20 mouse cellular contexts compared by ENCODE assay signal in the genomic region with DNA sequence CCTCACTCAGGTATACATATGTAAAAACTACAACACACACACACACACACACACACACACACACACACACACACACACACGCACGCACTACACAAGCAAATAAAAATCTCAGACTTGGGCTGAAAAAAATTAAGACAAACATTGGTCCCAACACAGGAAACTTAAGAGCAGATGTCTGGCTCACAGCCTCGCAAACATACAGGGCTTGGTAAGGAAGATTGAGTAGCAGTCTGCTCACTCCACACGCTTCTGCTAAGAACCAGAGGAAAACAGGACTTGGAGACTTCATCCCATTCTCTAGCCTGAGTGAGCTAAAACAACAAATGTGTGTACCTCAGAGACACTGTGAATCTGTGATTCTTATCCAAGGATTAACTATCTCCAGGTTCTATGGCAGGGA.
A peak's percentile ranks its signal among the peaks of the same experiment; 100 is the strongest.
DNase-seq lines count a peak whose midpoint lies in the region; ATAC-seq and TF ChIP-seq lines count a peak whose summit lies in the region.
"Had no signal": no experiment of that assay in that cellular context is flagged by ENCODE, and none has a peak within 500 bp of the region (broad histone marks: within the 10 kb centered on the region; RNA-seq: fewer than 3 reads in every experiment).

No protein-coding gene starts in this region.

- H3K27me3 ChIP-seq in kidney, postnatal 0 days (ENCODE audit: insufficient read depth, low read length): no peaks in the 10 kb centered on the region
- no peaks in the 10 kb centered on the region for H3K27me3 ChIP-seq in kidney, adult 2 months (replicated peaks; ENCODE audit: control insufficient read depth, insufficient read depth, low read length)
- H3K27me3 ChIP-seq in midbrain, embryonic 11.5 days (ENCODE audit: control insufficient read depth, insufficient read depth, low read length): no peaks in the 10 kb centered on the region
- no peaks in the 10 kb centered on the region for H3K27me3 ChIP-seq in midbrain, embryonic 10.5 days (ENCODE audit: low read depth, poor library complexity, severe bottlenecking)
- H3K27me3 ChIP-seq in embryonic facial prominence, embryonic 15.5 days: no peaks in the 10 kb centered on the region
- H3K27me3 ChIP-seq: liver, embryonic 13.5 days; neural tube, embryonic 13.5 days had no signal

- intact Hi-C loops in gastrocnemius, postnatal 14 days (cut with DNase I; ENCODE audit: low total_unique reads): no loop called here

- no peak for TF ChIP-seq POLR2A in kidney, adult 2 months (IDR thresholded peaks at IDR 0.05; ENCODE audit: low read depth, low read length)

- H3K27ac ChIP-seq in kidney, postnatal 0 days: no peak overlapping the region
- no peak overlapping the region for H3K27ac ChIP-seq in kidney, adult 2 months (ENCODE audit: insufficient read depth, low read depth, low read length)
- H3K27ac ChIP-seq in midbrain, embryonic 11.5 days (ENCODE audit: low read depth, low read length): no peak overlapping the region
- H3K27ac ChIP-seq in midbrain, embryonic 10.5 days (replicated peaks): no peak overlapping the region
- peak overlapping the region; percentile 34; the same call in 1 of the 2 replicates for H3K27ac ChIP-seq in embryonic facial prominence, embryonic 15.5 days (replicated peaks)
- H3K27ac ChIP-seq: left cerebral cortex, adult 2 months; liver, embryonic 13.5 days; neural tube, embryonic 13.5 days; stomach, postnatal 0 days had no signal

- no peaks in the 10 kb centered on the region for H3K9me3 ChIP-seq in kidney, postnatal 0 days (replicated peaks; ENCODE audit: low read length)
- no peaks in the 10 kb centered on the region for H3K9me3 ChIP-seq in midbrain, embryonic 11.5 days (ENCODE audit: control insufficient read depth, low read length)
- no peaks in the 10 kb centered on the region for H3K9me3 ChIP-seq in midbrain, embryonic 10.5 days (replicated peaks)
- no peaks in the 10 kb centered on the region for H3K9me3 ChIP-seq in embryonic facial prominence, embryonic 15.5 days (replicated peaks)
- H3K9me3 ChIP-seq: liver, embryonic 13.5 days; neural tube, embryonic 13.5 days had no signal

- WGBS in kidney, postnatal 0 days: 58% methylated on average over 4 of the region's 4 CpGs
- WGBS in kidney, adult 2 months: 67% methylated on average over 4 of the region's 4 CpGs
- WGBS in midbrain, embryonic 11.5 days: 80% methylated on average over 4 of the region's 4 CpGs
- 78% methylated on average over 4 of the region's 4 CpGs for WGBS in midbrain, embryonic 10.5 days
- 23% methylated on average over 4 of the region's 4 CpGs for WGBS in embryonic facial prominence, embryonic 15.5 days

- TF ChIP-seq CTCF in kidney, postnatal 0 days (IDR thresholded peaks at IDR 0.05; ENCODE audit: low read depth): no peak
- no peak for TF ChIP-seq CTCF in kidney, adult 2 months (conservative IDR thresholded peaks at IDR 0.05; ENCODE audit: insufficient read depth, insufficient read length, low read depth, low read length)

- no peak for ATAC-seq in kidney, postnatal 0 days (replicated peaks; ENCODE audit: low FRiP score, low read depth)
- no peak for ATAC-seq in midbrain, embryonic 11.5 days (ENCODE audit: low FRiP score)
- no peak for ATAC-seq in embryonic facial prominence, embryonic 15.5 days (ENCODE audit: insufficient number of reproducible peaks, low FRiP score, low TSS enrichment, low read depth)
- ATAC-seq: hindbrain, embryonic 16.5 days had no signal

- H3K4me3 ChIP-seq in kidney, postnatal 0 days (replicated peaks; ENCODE audit: low read depth, low read length): no peak overlapping the region
- H3K4me3 ChIP-seq in kidney, adult 2 months (ENCODE audit: insufficient read depth, low read depth, low read length): no peak overlapping the region
- H3K4me3 ChIP-seq in midbrain, embryonic 11.5 days (ENCODE audit: low read depth, low read length): no peak overlapping the region
- H3K4me3 ChIP-seq in midbrain, embryonic 10.5 days: no peak overlapping the region
- no peak overlapping the region for H3K4me3 ChIP-seq in embryonic facial prominence, embryonic 15.5 days (replicated peaks)
- H3K4me3 ChIP-seq: erythroblast, embryonic 14.5 days; left cerebral cortex, adult 2 months; liver, embryonic 13.5 days; neural tube, embryonic 13.5 days had no signal

- H3K4me1 ChIP-seq in kidney, postnatal 0 days (replicated peaks; ENCODE audit: insufficient read depth, low read length): no peaks in the 10 kb centered on the region
- no peaks in the 10 kb centered on the region for H3K4me1 ChIP-seq in kidney, adult 2 months (ENCODE audit: control insufficient read depth, insufficient read depth, low read length)
- H3K4me1 ChIP-seq in midbrain, embryonic 11.5 days (ENCODE audit: control insufficient read depth, insufficient read depth, low read length): no peaks in the 10 kb centered on the region; the same call in 1 of the 2 replicates
- H3K4me1 ChIP-seq in midbrain, embryonic 10.5 days: peaks cover 22% of the 10 kb centered on the region
- H3K4me1 ChIP-seq in embryonic facial prominence, embryonic 15.5 days: peaks cover 14% of the 10 kb centered on the region
- H3K4me1 ChIP-seq: liver, embryonic 13.5 days had no signal

- H3K4me2 ChIP-seq in kidney, postnatal 0 days (ENCODE audit: low read length): no peak overlapping the region
- no peak overlapping the region for H3K4me2 ChIP-seq in midbrain, embryonic 11.5 days
- no peak overlapping the region for H3K4me2 ChIP-seq in embryonic facial prominence, embryonic 15.5 days (replicated peaks)
- H3K4me2 ChIP-seq: liver, embryonic 13.5 days; neural tube, embryonic 13.5 days had no signal

- peak; percentile 23 for DNase-seq in kidney, postnatal 0 days (ENCODE audit: low spot score)
- no peak for DNase-seq in kidney, adult 2 months
- peak; percentile 76 for DNase-seq in midbrain, embryonic 11.5 days (ENCODE audit: low spot score, missing footprints)
- DNase-seq in midbrain, embryonic 10.5 days (ENCODE audit: low spot score): no peak
- DNase-seq in gastrocnemius, postnatal 14 days: no peak
- no peak for DNase-seq in cerebellum, adult 9-10 months
- DNase-seq: cerebellum, postnatal 36 days; gastrocnemius, postnatal 25 days; kidney, adult 18-20 months; kidney, postnatal 25 days; left cerebral cortex, postnatal 4 days; liver, embryonic 13.5 days; midbrain, embryonic 14.5 days; right cerebral cortex, adult 18-20 months had no signal

- H3K9ac ChIP-seq in kidney, postnatal 0 days (ENCODE audit: low read depth, low read length): no peak overlapping the region
- H3K9ac ChIP-seq in midbrain, embryonic 11.5 days (ENCODE audit: low read length): no peak overlapping the region
- H3K9ac ChIP-seq in embryonic facial prominence, embryonic 15.5 days: no peak overlapping the region
- H3K9ac ChIP-seq: liver, embryonic 13.5 days; neural tube, embryonic 13.5 days had no signal

- H3K36me3 ChIP-seq in kidney, postnatal 0 days (ENCODE audit: insufficient read depth, low read length): no peaks in the 10 kb centered on the region
- no peaks in the 10 kb centered on the region for H3K36me3 ChIP-seq in kidney, adult 2 months (ENCODE audit: control insufficient read depth, insufficient read depth, low read length)
- no peaks in the 10 kb centered on the region for H3K36me3 ChIP-seq in midbrain, embryonic 11.5 days (ENCODE audit: control insufficient read depth, insufficient read depth, low read length)
- no peaks in the 10 kb centered on the region for H3K36me3 ChIP-seq in midbrain, embryonic 10.5 days
- H3K36me3 ChIP-seq in embryonic facial prominence, embryonic 15.5 days: no peaks in the 10 kb centered on the region
- H3K36me3 ChIP-seq: liver, embryonic 13.5 days; neural tube, embryonic 13.5 days had no signal

Comparison
In these comparisons a context has a peak if more than half of its experiments do, and no peak if none do; other contexts are left out.
1. DNase-seq: peak in kidney, postnatal 0 days (single experiment) and midbrain, embryonic 11.5 days (single experiment); none in kidney, adult 2 months (single experiment), midbrain, embryonic 10.5 days (single experiment), gastrocnemius, postnatal 14 days (single experiment) and cerebellum, adult 9-10 months (single experiment).